Mouse (Mus musculus) cerebellum, adult (tissue): ENCODE measurements around the gene Gm4767.
"Not testable (repeated sequence)": the region's sequence is repeated elsewhere in the genome, so short reads cannot be mapped to it uniquely, and the experiment has no call there.

Experiments used
- ATAC-seq: cut with Nextera tagmentation; 2 replicates; pipeline ENCODE4 v1.9.2; 2017; ENCODE audit warnings: mild to moderate bottlenecking, moderate library complexity, mixed read lengths; ENCODE audit not compliant: insufficient number of reproducible peaks, low FRiP score, low TSS enrichment

Gm4767 gene

DNA sequence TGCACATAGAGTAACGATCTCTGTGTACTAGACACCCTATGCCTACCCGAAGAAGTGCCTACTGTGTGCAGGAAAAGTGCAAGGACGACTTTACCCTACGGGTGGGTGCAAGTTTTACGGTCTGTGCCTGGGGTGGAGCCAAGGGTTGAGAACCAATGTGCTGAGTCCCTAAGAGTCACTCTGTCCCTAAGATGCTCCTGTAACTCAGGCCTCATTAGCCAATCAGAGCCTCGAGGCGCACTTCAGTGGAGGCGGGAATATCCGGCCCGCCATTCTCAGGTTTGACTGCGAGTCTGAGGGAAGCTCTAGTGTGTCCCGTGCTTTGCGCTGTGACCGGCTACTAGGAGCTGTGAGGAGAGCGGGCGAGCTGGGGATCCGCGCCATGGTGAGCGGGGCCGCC lies at the start of gene Gm4767:
Gm4767 (plus strand) TSS at position 288 of the 400 bp plus-strand sequence.
- ATAC-seq = not testable (repeated sequence)

DNA sequence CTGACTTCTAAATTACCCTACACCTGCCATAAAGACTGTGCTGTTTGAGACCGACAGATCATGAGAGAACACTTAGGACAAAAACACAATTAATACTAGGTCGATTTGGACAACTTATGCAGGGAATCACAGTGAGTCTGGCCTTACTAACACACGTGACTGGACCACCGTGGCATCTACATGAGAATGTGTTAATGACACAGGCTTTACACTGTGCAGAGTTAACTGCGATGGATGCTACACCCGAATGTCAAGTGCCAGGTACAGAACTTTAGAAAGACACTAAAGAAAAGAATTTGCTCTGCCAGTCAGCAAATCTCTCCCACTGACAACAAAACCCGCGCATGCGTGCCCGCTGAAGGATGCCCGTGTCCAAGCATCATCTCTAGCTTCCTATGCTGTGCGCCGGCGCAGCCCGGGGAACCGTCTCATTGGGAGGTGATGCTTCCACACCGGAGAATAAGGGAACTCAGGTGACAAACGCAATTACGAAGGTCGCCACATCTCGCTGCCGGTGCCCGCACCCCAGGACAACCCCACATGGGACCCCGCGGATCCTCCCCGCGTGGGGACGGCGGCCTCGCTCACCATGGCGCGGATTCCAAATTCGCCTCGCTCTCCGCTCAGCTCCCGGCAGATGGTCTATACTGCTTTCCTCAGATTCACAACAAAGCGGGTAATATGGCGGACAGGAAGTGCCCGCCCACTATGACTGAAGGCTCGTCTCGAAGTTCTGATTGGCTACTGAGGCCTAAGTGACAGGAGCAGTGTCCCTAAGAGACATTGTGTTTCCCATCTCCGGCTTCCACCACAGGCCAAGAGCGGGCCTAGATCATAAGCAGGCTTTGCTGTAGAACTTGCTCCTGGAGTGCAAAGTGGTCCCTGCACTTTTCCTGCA lies 41.2 kb upstream of the Gm4767 start, which contains the start of gene Gm3055:
Gm3055 (minus strand) TSS at position 656 of the 898 bp plus-strand sequence.
- ATAC-seq = peak; percentile 100

DNA sequence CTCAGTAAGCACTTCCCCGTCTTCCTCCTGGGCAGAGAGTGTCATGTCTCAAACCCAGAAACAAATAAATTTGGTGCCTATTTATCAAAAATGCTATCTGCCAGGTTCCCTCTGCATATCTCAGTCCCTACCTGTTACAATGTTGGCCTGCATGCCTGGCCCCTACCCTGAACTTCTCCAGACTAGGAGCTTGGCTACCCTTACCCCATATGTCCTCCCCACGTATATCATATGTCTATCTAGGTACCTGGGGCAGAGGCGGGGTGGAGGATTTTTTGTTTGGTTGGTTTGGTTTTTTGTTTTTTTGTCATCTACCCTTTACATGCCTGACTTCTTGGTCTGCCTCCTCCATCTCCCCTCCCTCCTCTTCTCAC lies 40.6 kb upstream of the Gm4767 start:
- ATAC-seq = peak; percentile 34; the same call in 1 of the 2 replicates

DNA sequence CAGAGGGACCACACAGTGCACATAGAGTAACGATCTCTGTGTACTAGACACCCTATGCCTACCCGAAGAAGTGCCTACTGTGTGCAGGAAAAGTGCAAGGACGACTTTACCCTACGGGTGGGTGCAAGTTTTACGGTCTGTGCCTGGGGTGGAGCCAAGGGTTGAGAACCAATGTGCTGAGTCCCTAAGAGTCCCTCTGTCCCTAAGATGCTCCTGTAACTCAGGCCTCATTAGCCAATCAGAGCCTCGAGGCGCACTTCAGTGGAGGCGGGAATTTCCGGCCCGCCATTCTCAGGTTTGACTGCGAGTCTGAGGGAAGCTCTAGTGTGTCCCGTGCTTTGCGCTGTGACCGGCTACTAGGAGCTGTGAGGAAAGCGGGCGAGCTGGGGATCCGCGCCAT lies 34.2 kb downstream of the Gm4767 start:
- not testable (repeated sequence) for ATAC-seq

DNA sequence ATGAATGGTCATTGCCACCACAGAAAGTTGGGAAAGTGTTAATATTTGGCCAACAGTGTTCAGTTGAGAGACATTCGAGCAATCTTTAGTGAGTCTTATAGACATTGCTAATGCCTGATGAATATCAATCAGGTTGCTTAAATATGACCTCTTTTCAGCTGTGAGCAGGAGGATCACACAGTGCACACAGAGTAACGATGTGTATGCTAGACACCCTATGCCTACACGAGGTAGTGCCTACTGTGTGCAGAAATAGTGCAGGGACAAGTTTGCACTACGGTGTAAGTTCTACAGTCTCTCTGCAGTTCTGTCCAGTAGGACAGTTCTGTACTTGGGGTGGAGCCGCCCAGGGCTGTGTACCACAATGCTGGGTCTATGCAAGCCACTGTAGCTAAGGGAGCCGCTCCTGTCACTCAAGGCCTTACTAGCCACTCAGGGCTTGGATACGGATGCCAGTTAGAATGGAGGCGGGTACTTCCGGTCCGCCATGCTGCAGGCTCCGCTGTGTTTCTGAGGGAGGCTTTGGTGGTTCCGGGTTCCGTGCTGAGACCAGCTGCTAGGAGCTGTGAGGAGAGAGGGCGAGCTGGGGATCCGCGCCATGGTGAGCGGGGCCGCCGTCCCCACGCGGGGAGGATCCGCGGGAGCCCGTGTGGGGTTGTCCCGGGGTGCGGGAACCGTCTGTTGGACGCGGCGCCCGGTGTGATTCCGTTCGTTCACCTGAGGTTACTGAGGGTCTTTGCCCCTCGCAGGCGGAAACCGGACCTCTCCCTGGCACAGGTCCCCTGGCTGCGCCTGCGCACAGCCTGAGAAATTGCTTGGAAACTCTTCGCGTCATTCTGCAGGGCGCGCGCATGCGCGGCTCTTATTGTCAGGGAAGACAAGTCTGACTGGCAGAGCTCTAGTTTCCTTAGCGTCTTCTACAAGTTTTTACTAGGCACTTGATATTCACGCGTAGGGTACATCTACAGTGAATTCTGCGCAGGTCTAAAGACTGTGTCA lies 51.7 kb downstream of the Gm4767 start, which contains the start of gene Gm32687:
Gm32687 (plus strand) TSS at position 526 of the 999 bp plus-strand sequence.
- ATAC-seq = peak; percentile 100
